Mouse (Mus musculus) adrenal gland, adult 2 months (tissue): Measurements from ENCODE around the gene Trp53bp1. TPM values are rescaled to one million over a fixed set of nuclear protein-coding genes. Genes with fewer than 3 reads are reported as not detected.

Source experiments
- DNase-seq: peaks from one replicate; pipeline ENCODE4 v3.0.0; 2021
- polyA plus RNA-seq: library from polyadenylated mRNA; depleted of rRNA; stranded (reverse); fragments of >200 nt; gene quantifications from 2 replicates; pipeline ENCODE4 v1.2.3, GENCODE M21; 2012
- total RNA-seq, 2 experiments: library from RNA; stranded (reverse); gene quantifications; 2 replicates each; pipeline ENCODE4 v1.2.3; 2021

Trp53bp1 gene
- total and polyA plus RNA-seq, 3 experiments = 33.4 to 67.9 (median 52.2) TPM

DNA sequence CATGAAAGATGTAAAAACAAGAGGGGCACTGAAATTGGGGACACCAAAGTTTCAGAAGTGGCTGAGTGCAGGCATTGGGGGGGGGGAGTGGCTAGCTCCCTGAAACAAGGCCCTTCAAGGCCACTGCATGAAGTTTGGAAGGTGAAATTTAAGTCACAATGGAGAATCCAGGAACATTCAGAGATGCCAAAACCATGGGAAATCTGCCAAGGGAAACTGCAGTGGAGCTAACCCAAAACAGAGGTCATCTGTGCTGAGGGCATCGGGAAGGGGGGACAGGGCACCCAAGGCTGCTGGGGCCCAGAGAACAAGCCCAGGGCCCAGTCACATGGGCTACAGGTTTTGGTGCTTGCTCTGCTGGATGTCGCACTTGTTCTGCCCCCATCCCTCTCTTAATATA lies 21.4 kb downstream of the Trp53bp1 start:
- DNase-seq = no peak

- DNase-seq = no peak
These were observed 27.1 kb downstream of the Trp53bp1 start for GRCm38 (mm10) chr2:121244099-121244498.

GRCm38 (mm10) chr2:121239426-121239825 lies 31.8 kb downstream of the Trp53bp1 start:
- no peak for DNase-seq

DNA sequence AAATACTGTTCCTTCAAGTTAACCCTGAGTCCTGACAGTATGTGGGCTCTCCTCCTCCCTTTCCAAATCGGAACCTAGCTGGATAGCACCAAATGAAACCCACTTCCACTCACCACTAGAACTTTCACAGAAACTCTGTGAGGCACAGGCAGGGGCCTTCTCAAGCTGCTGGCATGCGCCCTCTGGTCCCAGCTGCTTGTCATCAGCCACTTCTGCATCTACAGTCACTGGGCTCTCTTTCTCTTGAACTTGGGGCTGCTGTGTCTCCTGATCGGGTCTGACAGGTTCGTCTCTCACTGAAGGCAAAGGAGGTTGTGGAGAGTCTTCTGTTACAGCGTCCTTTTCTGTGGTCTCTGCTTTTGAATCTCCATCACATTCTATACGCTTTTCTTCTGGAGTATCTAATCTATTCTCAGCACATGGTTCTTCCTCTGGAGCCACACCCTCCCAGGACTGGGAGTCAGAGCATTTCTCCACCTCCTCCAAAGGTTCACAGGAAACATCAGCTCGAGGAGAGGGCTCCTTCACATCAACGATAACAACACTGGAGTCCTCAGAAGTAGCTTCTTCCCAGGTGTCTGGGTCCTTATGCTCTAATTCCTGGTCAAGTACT lies 35.6 kb downstream of the Trp53bp1 start:
- DNase-seq = no peak

DNA sequence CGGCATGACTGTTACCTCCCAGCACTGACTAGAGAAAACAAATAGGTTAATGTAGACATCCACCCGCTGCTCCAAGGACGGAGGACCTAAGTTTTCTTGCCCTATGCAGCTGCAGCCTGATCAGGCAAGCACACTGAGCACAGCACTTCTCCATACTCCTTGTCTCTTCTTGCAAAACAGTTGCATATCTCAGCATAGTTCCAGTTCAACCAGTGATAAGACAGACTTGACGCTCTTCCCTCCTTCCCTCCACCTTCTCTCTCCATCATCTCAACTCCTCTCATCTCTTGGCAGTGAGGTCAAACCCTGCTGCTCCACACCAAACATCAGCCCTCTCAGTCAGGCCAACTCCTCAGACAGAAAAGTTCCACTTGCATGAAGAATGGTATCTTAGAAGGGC lies 43.1 kb downstream of the Trp53bp1 start:
- no peak for DNase-seq

DNA sequence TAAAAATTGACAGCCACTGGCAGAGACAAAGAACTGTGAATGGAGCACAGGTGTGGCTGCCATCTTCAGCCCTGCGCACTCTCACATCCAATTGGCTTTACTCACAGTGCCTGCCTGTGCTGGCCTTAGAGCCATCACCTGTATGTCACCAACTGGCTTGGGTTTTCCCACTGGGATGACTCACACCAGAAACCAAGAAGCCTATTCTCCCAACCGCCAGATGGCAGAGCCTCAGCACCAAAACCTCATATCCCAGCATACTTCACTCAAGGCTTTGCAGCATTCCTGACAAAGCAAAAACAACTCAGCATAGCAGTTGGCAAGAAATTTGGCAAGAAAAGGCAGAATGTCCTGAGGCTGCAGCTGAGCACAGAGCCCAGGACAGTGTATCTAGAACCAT lies 48.2 kb downstream of the Trp53bp1 start:
- peak; percentile 85 for DNase-seq

DNA sequence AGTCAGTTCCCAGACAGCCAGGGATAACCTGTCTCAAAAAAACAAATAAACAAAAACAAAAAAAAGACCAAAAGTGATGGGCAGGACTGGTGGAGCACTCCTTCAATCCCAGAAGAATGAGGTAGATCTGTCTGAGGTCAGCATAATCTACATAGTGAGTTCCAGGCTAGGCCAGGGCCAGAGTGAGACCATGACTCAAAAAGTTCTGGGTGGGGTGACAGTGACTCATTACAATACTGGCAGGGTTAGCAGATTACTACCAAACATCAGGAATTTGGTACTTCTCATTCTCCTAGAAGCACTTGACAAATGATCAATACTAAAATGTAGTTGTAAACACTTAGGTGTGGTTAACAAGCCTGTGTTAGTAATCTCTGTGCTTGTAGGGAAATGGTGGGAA lies 51.2 kb downstream of the Trp53bp1 start:
- peak; percentile 67 for DNase-seq

GRCm38 (mm10) chr2:121219177-121219576 lies 52.0 kb downstream of the Trp53bp1 start:
- no peak for DNase-seq

- DNase-seq = peak; percentile 11
These were observed 56.7 kb downstream of the Trp53bp1 start for GRCm38 (mm10) chr2:121214491-121214890.

GRCm38 (mm10) chr2:121206541-121206940 lies 64.7 kb downstream of the Trp53bp1 start:
- no peak for DNase-seq

- no peak for DNase-seq
These were observed 66.9 kb downstream of the Trp53bp1 start for GRCm38 (mm10) chr2:121204276-121204675.

DNA sequence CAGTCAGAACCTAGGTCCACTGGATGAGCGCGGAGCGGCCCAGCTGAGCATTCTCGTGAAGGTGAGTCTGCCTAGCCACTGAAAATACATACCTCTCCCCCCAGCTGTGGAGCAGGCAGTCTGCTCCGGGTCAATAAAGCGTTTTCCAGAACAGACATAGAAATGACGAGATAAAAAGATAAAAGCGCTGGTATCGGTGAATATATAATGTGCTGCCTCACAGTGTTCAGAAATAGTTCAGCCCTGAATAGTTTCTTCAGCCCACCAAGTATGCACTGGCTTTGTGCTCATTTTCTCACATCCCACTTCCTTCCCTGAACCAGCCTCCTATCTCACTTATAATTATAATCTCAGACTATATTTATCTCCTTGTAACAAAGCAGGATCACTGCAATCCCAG lies 75.7 kb downstream of the Trp53bp1 start:
- DNase-seq = no peak

GRCm38 (mm10) chr2:121188530-121188929 lies 82.7 kb downstream of the Trp53bp1 start:
- DNase-seq = no peak

GRCm38 (mm10) chr2:121184142-121184541 lies 87.1 kb downstream of the Trp53bp1 start:
- no peak for DNase-seq

GRCm38 (mm10) chr2:121183431-121183830 lies 87.8 kb downstream of the Trp53bp1 start:
- DNase-seq = no peak

DNA sequence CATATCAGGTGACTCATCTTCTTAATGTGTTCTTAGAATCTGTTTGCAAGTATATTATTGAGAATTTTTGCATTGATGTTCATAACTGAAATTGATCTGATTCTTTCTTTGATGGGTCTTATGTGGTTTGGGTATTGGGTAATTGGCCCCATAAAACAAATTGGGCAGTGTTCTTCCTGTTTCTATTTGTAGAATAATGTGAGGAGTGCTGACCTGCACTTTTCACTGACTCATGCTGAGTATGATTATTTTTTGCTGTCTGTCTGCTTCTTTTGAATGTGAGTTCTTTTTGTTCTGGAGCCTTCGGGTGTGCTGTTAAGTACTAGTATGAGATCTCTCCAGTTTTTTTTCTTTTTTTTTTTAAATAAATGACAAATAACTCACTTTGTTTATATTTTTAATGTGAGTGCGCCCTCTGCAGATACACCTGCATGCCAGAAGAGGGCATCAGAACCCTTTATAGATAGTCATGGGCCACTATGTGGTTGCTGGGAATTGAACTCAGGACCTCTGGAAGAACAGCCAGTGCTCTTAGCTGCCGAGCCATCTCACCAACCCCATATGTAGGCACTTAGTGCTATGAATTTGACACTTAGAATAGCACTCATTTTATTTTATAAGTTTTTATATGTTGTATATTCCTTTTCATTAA lies 92.3 kb downstream of the Trp53bp1 start:
- DNase-seq = no peak

DNA sequence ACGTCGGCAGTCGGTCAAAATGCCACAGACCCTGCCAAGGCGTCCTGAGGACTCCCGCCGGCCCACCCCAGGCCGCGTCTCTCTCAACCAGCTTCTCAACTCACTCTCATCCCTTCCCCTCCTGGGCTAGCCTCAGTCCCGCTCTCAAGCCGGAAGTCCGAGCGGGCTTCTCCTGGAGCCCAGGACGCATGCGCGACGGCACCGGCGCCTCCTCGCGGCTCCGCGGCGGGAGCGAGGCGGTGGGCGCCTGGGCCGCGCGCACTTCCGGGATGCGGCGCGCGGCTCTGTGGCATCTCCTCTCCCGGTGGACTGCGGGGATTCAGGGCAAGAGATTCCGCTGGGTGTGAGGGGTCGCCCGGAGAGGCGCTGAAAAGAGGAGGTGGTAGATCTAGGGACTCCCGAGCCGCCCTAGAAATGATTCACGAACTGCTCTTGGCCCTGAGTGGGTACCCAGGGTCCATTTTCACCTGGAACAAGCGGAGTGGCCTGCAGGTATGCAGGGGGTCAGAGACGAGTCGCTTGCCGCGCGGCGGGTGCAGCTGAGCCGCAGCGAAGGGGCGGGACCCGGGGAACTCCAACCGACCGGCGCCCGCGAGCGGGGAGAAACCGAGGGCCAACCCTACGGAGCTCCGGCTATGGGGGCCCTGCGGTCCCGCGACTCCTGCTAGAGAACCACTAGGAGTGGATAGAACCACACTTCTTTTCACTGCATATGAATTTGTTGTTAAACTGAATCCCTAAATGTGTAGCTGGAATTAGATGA lies 100.0 kb downstream of the Trp53bp1 start, which contains the start of gene Zscan29:
Gene Zscan29, minus strand, starts transcription at position 146 of the 763 bp plus-strand sequence.
- peak; percentile 95 for DNase-seq

DNA sequence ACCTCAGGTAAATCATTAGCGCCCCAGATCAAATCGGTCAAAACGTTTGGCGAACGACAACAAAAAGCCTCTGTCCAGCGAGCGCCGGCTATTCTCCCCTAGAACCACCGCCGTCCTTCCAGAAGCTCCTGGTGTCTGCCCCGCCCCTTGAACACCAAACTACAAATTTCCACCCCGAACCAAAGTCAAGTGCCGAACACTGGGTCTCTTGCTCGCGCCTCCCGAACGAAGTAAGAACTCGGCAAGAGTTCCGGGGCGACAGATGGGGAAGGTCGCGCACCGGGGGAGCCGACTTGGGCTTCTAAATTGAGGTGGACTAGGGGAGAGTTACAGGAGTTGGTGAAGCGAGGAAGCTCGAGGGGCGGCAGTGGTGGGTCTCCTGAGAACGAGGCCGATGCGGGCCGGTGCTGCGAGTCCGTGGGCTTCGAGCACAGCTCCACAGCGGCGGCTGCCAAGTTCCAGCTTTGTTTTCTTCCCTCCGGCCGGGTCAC lies 100.7 kb downstream of the Trp53bp1 start, which contains the start of gene Tubgcp4:
Gene Tubgcp4, plus strand, starts transcription at position 174 of the 491 bp plus-strand sequence.
- peak; percentile 80 for DNase-seq

GRCm38 (mm10) chr2:121169902-121170301 lies 101.3 kb downstream of the Trp53bp1 start:
- peak; percentile 62 for DNase-seq

DNA sequence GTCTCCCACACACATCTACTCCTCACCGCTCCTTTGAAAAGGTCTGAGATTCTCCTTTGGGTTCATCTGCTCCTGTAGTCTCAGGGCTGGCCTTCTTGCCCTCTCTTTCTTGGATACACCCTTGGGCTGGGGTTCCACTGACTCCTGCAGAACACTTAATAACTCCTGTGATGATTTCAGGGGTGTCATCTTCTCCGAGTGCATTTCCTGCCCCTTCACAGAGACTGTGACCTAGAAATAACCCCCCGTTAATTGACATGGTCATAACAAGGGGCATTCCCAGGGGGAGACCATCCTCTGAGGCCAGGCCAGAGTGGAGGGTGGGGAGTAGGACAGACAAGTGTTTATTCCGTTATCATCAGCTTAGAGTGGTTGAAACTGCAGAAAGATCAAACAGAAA lies 102.0 kb downstream of the Trp53bp1 start:
- no peak for DNase-seq

- DNase-seq = no peak
These were observed 118.1 kb downstream of the Trp53bp1 start for GRCm38 (mm10) chr2:121153100-121153499.

DNA sequence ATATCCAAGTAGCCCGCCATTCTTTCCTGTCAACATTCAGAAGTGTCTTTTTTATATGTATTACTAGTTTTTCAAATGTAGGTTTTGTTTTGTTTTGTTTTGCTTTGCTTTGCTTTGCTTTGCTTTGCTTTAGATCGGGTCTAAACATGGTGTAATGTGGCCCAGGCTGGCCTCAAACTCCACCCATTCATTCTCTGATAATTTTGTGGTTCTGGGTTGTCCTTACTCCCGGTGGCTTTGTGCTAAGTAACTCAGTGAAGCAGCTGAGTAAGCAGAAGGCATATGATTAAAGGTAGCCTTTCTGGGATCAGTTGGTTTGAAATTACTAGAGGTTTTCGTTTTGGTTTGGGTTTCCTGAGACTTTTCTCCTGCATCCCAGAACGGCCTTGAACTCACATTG lies 121.5 kb downstream of the Trp53bp1 start:
- no peak for DNase-seq
